Mouse (Mus musculus) heart, embryonic 10.5 days (tissue): ENCODE data around the gene Crtap. TPM values are rescaled to one million over a fixed set of nuclear protein-coding genes. Genes with fewer than 3 reads are reported as not detected.

Experiments
- DNase-seq: peaks from one replicate; pipeline ENCODE4 v3.0.0-alpha.2; 2017; ENCODE audit warnings: low spot score
- H3K27ac ChIP-seq: fragments of 300-500 bp; sonication (generic); 2 replicates; pipeline ENCODE4 v1.5.1; 2016; ENCODE audit warnings: mild to moderate bottlenecking
- H3K27me3 ChIP-seq: fragments of 300-500 bp; sonication (generic); 2 replicates; pipeline ENCODE4 v1.6.1; 2016; ENCODE audit warnings: mild to moderate bottlenecking; ENCODE audit not compliant: poor library complexity, insufficient read depth, severe bottlenecking
- H3K36me3 ChIP-seq: fragments of 300-500 bp; sonication (generic); 2 replicates; pipeline ENCODE4 v1.6.1; 2016; ENCODE audit warnings: mild to moderate bottlenecking, moderate library complexity
- H3K4me1 ChIP-seq: fragments of 300-500 bp; sonication (generic); 2 replicates; pipeline ENCODE4 v1.6.1; 2016; ENCODE audit warnings: mild to moderate bottlenecking
- H3K4me3 ChIP-seq: fragments of 300-500 bp; sonication (generic); 2 replicates; pipeline ENCODE4 v1.5.1; 2016; ENCODE audit warnings: mild to moderate bottlenecking, moderate library complexity
- H3K9me3 ChIP-seq: fragments of 300-500 bp; sonication (generic); 2 replicates; pipeline ENCODE4 v1.6.1; 2016; ENCODE audit warnings: mild to moderate bottlenecking, moderate library complexity
- WGBS: fragments of 180-500 bp; shearing (Covaris S2); methylation state at CpG from one replicate; pipeline ENCODE4 v1.1.7; 2016; 5-methylcytosine and 5-hydroxymethylcytosine counted together
- polyA plus RNA-seq: library from polyadenylated mRNA; unstranded; fragments of >200 nt; fragmentation: Nextera tagmentation; extraction: Ambion mirVana; gene quantifications from 2 replicates; pipeline ENCODE4 v1.2.1, GENCODE M21; 2016

Gene Crtap
- polyA plus RNA-seq = 92.4 and 124 TPM in 2 replicates

GRCm38 (mm10) chr9:114389905-114390748, at the start of gene Crtap:
Crtap (minus strand) TSS chr9:114390675.
- Histone ChIP-seq H3K36me3 (peaks cover 9% of the 10 kb centered on the region; the same call in 1 of the 2 replicates), H3K27ac (peak within 1 kb of the TSS; percentile 96), H3K27me3 (no peaks in the 10 kb centered on the region), H3K9me3 (no peaks in the 10 kb centered on the region), H3K4me3 (peak within 1 kb of the TSS; percentile 93), H3K4me1 (peaks cover 40% of the 10 kb centered on the region)
- DNase-seq = peak; percentile 94
- WGBS = 1% methylated on average over 96 of the region's 96 CpGs

GRCm38 (mm10) chr9:114435668-114436067, 45.2 kb upstream of the Crtap start:
- Histone ChIP-seq H3K36me3 (peaks cover 36% of the 10 kb centered on the region), H3K27me3 (no peaks in the 10 kb centered on the region), H3K4me3 (no peak overlapping the region), H3K27ac (no peak overlapping the region), H3K9me3 (no peaks in the 10 kb centered on the region), H3K4me1 (no peaks in the 10 kb centered on the region)
- no peak for DNase-seq
- WGBS = 71% methylated on average over 2 of the region's 2 CpGs

- no peak for DNase-seq
- Histone ChIP-seq H3K27me3 (no peaks in the 10 kb centered on the region), H3K4me3 (no peak overlapping the region), H3K9me3 (peaks cover 5% of the 10 kb centered on the region; the same call in 1 of the 2 replicates), H3K27ac (no peak overlapping the region), H3K36me3 (peaks cover 36% of the 10 kb centered on the region), H3K4me1 (peaks cover 7% of the 10 kb centered on the region; the same call in 1 of the 2 replicates)
- 82% methylated on average over 12 of the region's 12 CpGs for WGBS
Observed at GRCm38 (mm10) chr9:114428103-114428834, 37.8 kb upstream of the Crtap start.

- peaks cover 35% of the 10 kb centered on the region for H3K36me3 ChIP-seq
Observed at GRCm38 (mm10) chr9:114427425-114427824, 37.0 kb upstream of the Crtap start.

GRCm38 (mm10) chr9:114426201-114426600, 35.7 kb upstream of the Crtap start:
- DNase-seq = no peak
- Histone ChIP-seq H3K4me1 (peaks cover 7% of the 10 kb centered on the region; the same call in 1 of the 2 replicates), H3K36me3 (peaks cover 34% of the 10 kb centered on the region), H3K9me3 (peaks cover 5% of the 10 kb centered on the region; the same call in 1 of the 2 replicates), H3K27me3 (no peaks in the 10 kb centered on the region), H3K4me3 (no peak overlapping the region), H3K27ac (no peak overlapping the region)
- 69% methylated on average over 5 of the region's 5 CpGs for whole genome bisulfite sequencing

More at GRCm38 (mm10) chr9:114427425-114427824, 37.0 kb upstream of the Crtap start:
- H3K27ac ChIP-seq = no peak overlapping the region
- WGBS = 91% methylated on average over 8 of the region's 8 CpGs
- no peak for DNase-seq
- no peak overlapping the region for H3K4me3 ChIP-seq
- H3K9me3 ChIP-seq = peaks cover 5% of the 10 kb centered on the region; the same call in 1 of the 2 replicates
- H3K27me3 ChIP-seq = no peaks in the 10 kb centered on the region
- H3K4me1 ChIP-seq = peaks cover 7% of the 10 kb centered on the region; the same call in 1 of the 2 replicates

- 91% methylated on average over 5 of the region's 5 CpGs for WGBS
- Histone ChIP-seq H3K27ac (no peak overlapping the region), H3K36me3 (peaks cover 33% of the 10 kb centered on the region), H3K9me3 (peaks cover 5% of the 10 kb centered on the region; the same call in 1 of the 2 replicates), H3K4me1 (peaks cover 7% of the 10 kb centered on the region; the same call in 1 of the 2 replicates), H3K27me3 (no peaks in the 10 kb centered on the region), H3K4me3 (no peak overlapping the region)
- DNase-seq = no peak
Observed at GRCm38 (mm10) chr9:114425576-114425975, 35.1 kb upstream of the Crtap start.

- no peak overlapping the region for H3K27ac ChIP-seq
- H3K4me1 ChIP-seq = peaks cover 7% of the 10 kb centered on the region; the same call in 1 of the 2 replicates
- DNase-seq = no peak
- WGBS = 86% methylated on average over 7 of the region's 7 CpGs
- peaks cover 5% of the 10 kb centered on the region; the same call in 1 of the 2 replicates for H3K9me3 ChIP-seq
- H3K27me3 ChIP-seq = no peaks in the 10 kb centered on the region
- peaks cover 31% of the 10 kb centered on the region for H3K36me3 ChIP-seq
- no peak overlapping the region for H3K4me3 ChIP-seq
Observed at GRCm38 (mm10) chr9:114421797-114422196, 31.3 kb upstream of the Crtap start.

GRCm38 (mm10) chr9:114421045-114421444, 30.6 kb upstream of the Crtap start:
- Histone ChIP-seq H3K4me3 (no peak overlapping the region), H3K4me1 (0 out of 2 replicates have a peak, but pooled peaks cover 2% of the 10 kb centered on the region), H3K27me3 (no peaks in the 10 kb centered on the region), H3K36me3 (peaks cover 29% of the 10 kb centered on the region), H3K27ac (no peak overlapping the region), H3K9me3 (peaks cover 5% of the 10 kb centered on the region; the same call in 1 of the 2 replicates)
- DNase-seq = no peak
- WGBS = 65% methylated on average over 3 of the region's 3 CpGs

GRCm38 (mm10) chr9:114420443-114420842, 30.0 kb upstream of the Crtap start:
- Histone ChIP-seq H3K36me3 (peaks cover 23% of the 10 kb centered on the region), H3K27me3 (no peaks in the 10 kb centered on the region), H3K9me3 (peaks cover 3% of the 10 kb centered on the region; the same call in 1 of the 2 replicates), H3K4me3 (no peak overlapping the region), H3K27ac (no peak overlapping the region), H3K4me1 (no peaks in the 10 kb centered on the region)
- WGBS = 66% methylated on average over 8 of the region's 8 CpGs
- DNase-seq = no peak

- Histone ChIP-seq H3K27ac (no peak overlapping the region), H3K9me3 (no peaks in the 10 kb centered on the region), H3K4me1 (no peaks in the 10 kb centered on the region), H3K36me3 (peaks cover 16% of the 10 kb centered on the region; the same call in 1 of the 2 replicates), H3K4me3 (no peak overlapping the region), H3K27me3 (no peaks in the 10 kb centered on the region)
- DNase-seq = no peak
- 65% methylated on average over 7 of the region's 7 CpGs for WGBS
Observed at GRCm38 (mm10) chr9:114418187-114418586, 27.7 kb upstream of the Crtap start.

GRCm38 (mm10) chr9:114416646-114417517, 26.4 kb upstream of the Crtap start:
- Histone ChIP-seq H3K36me3 (peaks cover 18% of the 10 kb centered on the region; the same call in 1 of the 2 replicates), H3K9me3 (no peaks in the 10 kb centered on the region), H3K27ac (no peak overlapping the region), H3K27me3 (no peaks in the 10 kb centered on the region), H3K4me3 (no peak overlapping the region), H3K4me1 (peaks cover 5% of the 10 kb centered on the region; the same call in 1 of the 2 replicates)
- DNase-seq = no peak
- WGBS = 88% methylated on average over 21 of the region's 21 CpGs

- Histone ChIP-seq H3K36me3 (peaks cover 25% of the 10 kb centered on the region), H3K27ac (no peak overlapping the region), H3K4me1 (peaks cover 5% of the 10 kb centered on the region; the same call in 1 of the 2 replicates), H3K27me3 (no peaks in the 10 kb centered on the region), H3K4me3 (no peak overlapping the region), H3K9me3 (peaks cover 7% of the 10 kb centered on the region; the same call in 1 of the 2 replicates)
- 19% methylated on average over 11 of the region's 11 CpGs for WGBS
- DNase-seq = no peak
Observed at GRCm38 (mm10) chr9:114415701-114416100, 25.2 kb upstream of the Crtap start.
